Mouse (Mus musculus) adrenal gland, adult (tissue): Measurements from ENCODE around the gene Opalin.

Source experiments
- DNase-seq, 2 experiments: peaks; one replicate each; pipeline ENCODE4 v3.0.0; 2022 to 2023; ENCODE audit warnings: low spot score in 1 of 2; ENCODE audit not compliant: inconsistent age in 2 of 2

The Opalin gene

GRCm38 (mm10) chr19:41073746-41074455, 3.0 kb downstream of the Opalin start:
- DNase-seq = peak in 1 of 2 experiments; percentile 58

DNA sequence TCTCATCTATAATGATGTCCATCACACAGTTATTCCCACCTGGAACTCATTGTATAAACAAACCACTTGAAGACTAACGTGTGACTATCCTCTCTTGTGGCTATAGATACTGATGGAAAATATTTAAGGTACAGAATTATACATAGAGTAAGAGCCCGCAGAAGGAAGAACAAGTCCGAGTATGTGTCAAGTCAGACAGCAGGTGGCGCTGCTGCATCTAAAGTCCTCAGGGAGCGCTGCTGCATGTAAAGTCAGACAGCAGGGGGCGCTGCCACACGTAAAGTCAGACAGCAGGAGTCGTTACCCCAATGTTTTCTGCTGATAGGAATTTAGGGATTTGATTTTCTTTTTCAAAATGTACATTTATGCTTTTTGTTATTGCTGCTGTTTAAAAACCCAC, 5.4 kb downstream of the Opalin start:
- DNase-seq = peak; percentile 78 to 94

DNA sequence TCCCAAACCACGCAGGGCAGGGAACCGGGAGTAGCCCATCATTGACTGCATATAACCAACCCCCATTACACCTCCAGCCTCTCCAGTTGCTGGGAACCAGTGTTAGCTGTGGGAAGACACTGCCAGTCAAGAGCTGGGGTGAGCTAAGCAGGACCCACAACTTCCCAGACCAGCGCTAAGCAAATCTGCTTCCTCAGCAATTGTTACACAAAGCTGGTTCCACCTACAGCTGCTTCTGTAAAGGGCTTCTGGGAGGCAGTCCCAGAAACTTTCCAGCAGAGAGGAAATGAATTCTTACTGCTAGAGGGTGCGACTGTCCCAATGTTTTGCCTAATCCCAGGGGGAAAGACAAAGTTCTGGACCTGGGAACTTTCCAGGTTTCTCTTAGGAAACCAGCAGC, 22.2 kb downstream of the Opalin start:
- DNase-seq = no peak

- DNase-seq = peak; percentile 15 to 54
These were observed 23.4 kb downstream of the Opalin start for GRCm38 (mm10) chr19:41053530-41053929.

- no peak for DNase-seq
These were observed 24.7 kb downstream of the Opalin start for GRCm38 (mm10) chr19:41052247-41052646.

GRCm38 (mm10) chr19:41051714-41052113, 25.2 kb downstream of the Opalin start:
- DNase-seq = no peak

- no peak for DNase-seq
These were observed 28.7 kb downstream of the Opalin start for GRCm38 (mm10) chr19:41048187-41048559.

DNA sequence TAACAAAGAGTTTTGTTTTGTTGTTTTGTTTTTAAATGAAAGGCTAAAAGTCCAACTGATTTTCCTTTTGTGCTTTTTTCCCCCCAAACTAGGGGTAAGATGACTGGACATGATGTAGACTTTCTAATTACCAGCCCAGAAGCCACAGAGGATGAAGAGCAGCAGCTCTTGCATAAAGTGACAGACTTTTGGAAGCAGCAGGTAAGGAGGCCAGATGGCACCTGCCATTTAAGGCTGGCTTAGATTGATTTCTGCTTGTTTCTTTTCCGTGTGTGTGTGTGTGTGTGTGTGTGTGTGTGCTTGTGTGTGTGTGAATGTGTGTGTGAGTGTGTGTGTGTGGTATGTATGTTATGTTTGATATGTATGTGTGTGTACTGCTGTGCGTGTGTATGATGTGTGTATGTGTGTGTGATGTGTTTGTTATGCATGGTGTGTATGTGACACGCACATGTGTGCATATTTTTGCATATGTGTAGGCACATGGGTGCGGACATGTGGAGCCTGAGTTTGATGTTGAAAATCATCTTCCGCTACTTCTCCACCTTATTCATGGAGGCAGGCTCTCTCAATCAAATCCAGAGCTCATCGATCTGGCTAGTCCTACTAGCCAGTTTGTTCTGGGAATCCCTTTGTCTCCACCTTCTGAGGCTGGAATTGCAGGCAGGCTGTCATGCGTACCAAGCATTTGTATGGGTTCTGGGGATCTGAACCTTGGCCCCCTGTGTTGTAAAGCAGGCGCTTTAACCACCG, 29.3 kb downstream of the Opalin start:
- DNase-seq = no peak

- DNase-seq = no peak
These were observed 31.7 kb downstream of the Opalin start for GRCm38 (mm10) chr19:41045091-41045770.

- DNase-seq = no peak
These were observed 37.8 kb downstream of the Opalin start for GRCm38 (mm10) chr19:41039110-41039509.

DNA sequence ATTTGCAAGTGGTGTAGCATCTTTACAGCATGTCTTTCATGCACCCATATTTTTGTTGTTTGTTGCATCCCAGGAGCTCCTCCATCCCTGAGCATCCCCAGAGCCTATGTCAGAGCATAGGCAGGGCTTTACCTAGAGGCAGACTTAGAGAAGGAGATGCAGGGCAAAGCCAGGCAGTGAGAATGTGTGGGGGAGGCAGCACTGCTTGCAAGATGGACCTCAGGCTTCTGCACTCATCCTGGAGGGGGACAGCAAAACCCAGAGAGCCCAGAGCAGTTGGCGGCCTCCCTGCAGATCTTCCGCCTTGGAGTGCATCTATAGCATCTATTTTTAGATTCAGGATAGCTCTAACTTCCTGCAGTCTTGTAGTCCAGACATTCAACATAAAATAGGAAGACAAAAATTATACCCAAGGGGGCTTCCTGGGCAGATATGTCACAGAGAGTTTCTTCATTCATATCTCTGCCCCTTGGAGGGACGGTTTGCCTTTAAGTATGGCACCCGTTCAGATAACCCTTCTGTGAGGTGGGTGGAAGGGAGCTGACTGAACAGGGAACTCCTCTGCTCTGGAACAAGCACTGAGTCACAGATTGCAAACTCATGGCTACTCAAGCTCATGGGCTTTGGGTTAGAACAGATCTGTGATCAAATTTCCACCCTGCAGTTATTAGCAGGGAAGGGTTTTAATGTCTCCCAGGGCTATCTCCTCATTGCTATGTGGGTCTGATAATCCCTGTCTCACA, 40.9 kb downstream of the Opalin start:
- no peak for DNase-seq

GRCm38 (mm10) chr19:41031869-41032268, 45.0 kb downstream of the Opalin start:
- DNase-seq = no peak

DNA sequence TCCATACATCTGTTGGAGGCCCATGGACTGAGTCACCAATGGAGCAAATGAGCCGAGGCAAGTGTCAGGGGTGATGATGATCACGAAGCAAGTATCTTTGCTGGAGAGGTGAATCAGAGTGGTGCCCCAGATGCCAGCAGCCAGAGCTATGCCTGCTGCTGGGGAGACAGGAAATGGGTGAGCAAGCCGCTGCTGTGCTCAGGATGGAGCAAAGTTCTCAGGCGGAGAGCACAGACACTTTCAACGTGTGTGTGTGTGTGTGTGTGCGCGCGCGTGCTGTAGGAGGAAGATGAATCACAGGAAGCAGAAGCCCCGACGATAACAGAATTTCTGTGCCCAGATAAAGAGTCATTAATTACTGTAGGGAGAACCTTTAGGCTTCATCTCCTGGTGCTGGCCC, 45.9 kb downstream of the Opalin start:
- no peak for DNase-seq

GRCm38 (mm10) chr19:41030161-41030560, 46.8 kb downstream of the Opalin start:
- no peak for DNase-seq

DNA sequence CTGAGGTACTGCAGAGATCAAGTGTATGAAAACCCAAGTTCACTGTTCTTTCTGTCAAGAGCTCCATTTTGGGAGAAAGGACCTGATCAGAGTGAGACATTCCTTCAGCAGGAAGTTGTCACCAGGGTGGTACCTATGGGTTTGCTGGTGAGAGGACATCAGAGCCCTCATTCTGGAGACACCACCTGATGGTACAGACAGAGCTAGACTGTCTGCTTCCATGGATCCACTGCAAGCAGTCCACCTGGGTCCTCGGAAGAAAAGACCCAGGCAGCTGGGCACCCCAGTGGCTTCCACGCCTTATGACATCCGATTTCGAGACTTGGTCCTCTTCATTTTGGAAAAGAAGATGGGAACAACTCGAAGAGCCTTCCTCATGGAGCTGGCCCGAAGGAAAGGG, 47.7 kb downstream of the Opalin start, which contains the start of gene Dntt:
Gene Dntt, plus strand, starts transcription at position 57 of the 400 bp plus-strand sequence.
- DNase-seq = no peak

DNA sequence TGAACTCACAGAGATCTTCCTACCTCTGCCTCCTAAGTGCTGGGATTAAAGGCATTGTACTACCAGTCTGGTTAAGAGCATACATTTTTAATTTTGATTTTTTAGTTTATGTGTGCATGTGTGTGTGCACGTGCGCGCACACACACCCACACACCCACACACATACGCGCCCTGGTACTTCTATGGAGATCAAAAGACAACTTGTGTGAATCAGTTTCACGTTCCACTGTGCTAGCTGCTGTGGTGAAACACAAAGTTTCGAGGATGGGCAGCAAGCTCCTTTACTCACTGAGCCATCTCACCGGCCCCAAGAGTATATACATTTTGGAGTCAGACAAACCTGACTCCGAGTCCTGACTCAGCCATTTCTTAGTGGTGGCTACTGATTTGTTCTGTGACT, 49.3 kb downstream of the Opalin start:
- DNase-seq = no peak

DNA sequence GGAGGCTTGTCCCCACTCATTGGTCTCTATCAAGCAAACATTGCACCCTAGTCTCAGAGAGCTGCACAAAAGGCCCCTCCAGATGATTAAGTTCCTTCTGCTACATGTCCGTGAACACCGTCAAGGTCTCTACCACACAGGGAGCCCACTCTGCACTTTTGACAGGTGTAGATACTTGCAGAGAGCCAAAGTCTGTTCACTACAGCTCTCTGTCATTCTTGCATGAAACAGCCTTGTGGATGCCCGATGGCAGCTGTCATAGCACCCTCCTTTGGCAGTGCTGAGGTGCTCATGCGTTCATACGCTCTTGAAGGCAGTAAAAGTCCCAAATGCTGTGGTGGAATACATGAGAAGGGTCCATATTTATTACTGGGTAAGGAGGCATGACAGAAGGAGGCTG, 49.9 kb downstream of the Opalin start:
- no peak for DNase-seq

- DNase-seq = no peak
These were observed 50.4 kb downstream of the Opalin start for GRCm38 (mm10) chr19:41026551-41026950.

DNA sequence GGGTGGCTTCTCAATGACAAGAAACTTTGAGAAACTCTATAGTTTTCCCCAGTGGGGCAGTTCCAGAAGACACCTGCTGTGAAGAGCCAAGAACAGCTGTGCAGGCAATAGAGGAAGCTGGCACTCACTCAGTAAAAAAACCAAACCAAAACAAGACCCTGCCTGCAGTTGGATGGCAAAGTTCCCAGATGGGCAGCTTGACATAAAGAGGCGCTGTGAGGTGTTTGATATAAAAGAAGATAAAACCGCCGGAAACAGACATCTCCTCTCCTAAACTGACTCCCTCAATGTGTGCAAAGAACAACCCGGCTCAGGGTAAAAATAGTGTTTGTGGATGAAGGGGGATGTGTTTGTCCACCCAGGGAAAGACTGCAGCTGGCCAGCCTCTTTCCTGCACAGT, 54.7 kb downstream of the Opalin start:
- no peak for DNase-seq

GRCm38 (mm10) chr19:41020537-41020936, 56.4 kb downstream of the Opalin start:
- DNase-seq = no peak

- DNase-seq = no peak
These were observed 57.7 kb downstream of the Opalin start for GRCm38 (mm10) chr19:41019164-41019675.
